Mouse (Mus musculus) MEL (cell line): Measurements from ENCODE around the gene Kpna2.

Experiments
- BHLHE40 ChIP-seq: IDR thresholded peaks from 2 replicates; pipeline ENCODE4 v1.6.1; 2012; ENCODE audit warnings: low read depth, mild to moderate bottlenecking, inconsistent platforms, low read length, improper control_type of control experiment, borderline replicate concordance
- CHD2 ChIP-seq: IDR thresholded peaks from 2 replicates; pipeline ENCODE4 v1.6.1; 2011; ENCODE audit warnings: low read length, improper control_type of control experiment
- CTCF ChIP-seq, 3 experiments: IDR thresholded peaks in 2 of 3; conservative IDR thresholded peaks in 1 of 3; 2 replicates each; pipeline ENCODE4 v1.5.1; 2011 to 2012; ENCODE audit warnings: low read length in 3 of 3, low read depth in 2 of 3, mild to moderate bottlenecking in 2 of 3, improper control_type of control experiment in 1 of 3, inconsistent platforms in 1 of 3, mixed read lengths in 1 of 3, moderate library complexity in 1 of 3; ENCODE audit not compliant: control insufficient read depth in 1 of 3, insufficient read depth in 1 of 3, poor library complexity in 1 of 3, severe bottlenecking in 1 of 3
- ELF1 ChIP-seq: IDR thresholded peaks from 2 replicates; pipeline ENCODE4 v1.6.1; 2014; ENCODE audit warnings: low read depth, mild to moderate bottlenecking, inconsistent platforms, low read length, improper control_type of control experiment, moderate library complexity
- EP300 ChIP-seq, 2 experiments: IDR thresholded peaks; 2 replicates each; pipeline ENCODE4 v1.6.1; 2011; ENCODE audit warnings: improper control_type of control experiment in 2 of 2, low read length in 2 of 2, low read depth in 1 of 2, mild to moderate bottlenecking in 1 of 2
- JUND ChIP-seq: IDR thresholded peaks from 2 replicates; pipeline ENCODE4 v1.6.1; 2011; ENCODE audit warnings: low read depth, mild to moderate bottlenecking, improper control_type of control experiment, low read length
- MAZ ChIP-seq: IDR thresholded peaks from 2 replicates; pipeline ENCODE4 v1.6.1; 2012; ENCODE audit warnings: low read depth, mild to moderate bottlenecking, inconsistent platforms, low read length, improper control_type of control experiment
- MYB ChIP-seq: IDR thresholded peaks from 2 replicates; pipeline ENCODE4 v1.6.1; 2011; ENCODE audit warnings: mild to moderate bottlenecking, low read depth, low read length, improper control_type of control experiment
- POLR2A ChIP-seq, 2 experiments: IDR thresholded peaks; 2 replicates each; pipeline ENCODE4 v1.6.1; 2011 to 2012; ENCODE audit warnings: low read length in 2 of 2, mild to moderate bottlenecking in 2 of 2, control low read depth in 1 of 2, improper control_type of control experiment in 1 of 2, low read depth in 1 of 2, moderate library complexity in 1 of 2; ENCODE audit not compliant: control insufficient read depth in 1 of 2, insufficient read depth in 1 of 2, poor library complexity in 1 of 2
- POLR2AphosphoS2 ChIP-seq: IDR thresholded peaks from 2 replicates; pipeline ENCODE4 v1.6.1; 2011; ENCODE audit warnings: low read length, improper control_type of control experiment
- UBTF ChIP-seq: IDR thresholded peaks from 2 replicates; pipeline ENCODE4 v1.6.1; 2012; ENCODE audit warnings: low read depth, mild to moderate bottlenecking, inconsistent platforms, low read length, improper control_type of control experiment, moderate library complexity, borderline replicate concordance; ENCODE audit not compliant: insufficient read depth
- ZKSCAN1 ChIP-seq: IDR thresholded peaks from 2 replicates; pipeline ENCODE4 v1.6.1; 2012; ENCODE audit warnings: low read depth, mild to moderate bottlenecking, inconsistent platforms, low read length, improper control_type of control experiment, moderate library complexity
- ZNF384 ChIP-seq: IDR thresholded peaks from 2 replicates; pipeline ENCODE4 v1.6.1; 2012; ENCODE audit warnings: low read depth, mild to moderate bottlenecking, inconsistent platforms, low read length, improper control_type of control experiment

GRCm38 (mm10) chr11:106994246-106995085, 4.9 kb downstream of the Kpna2 start:
- TF ChIP-seq BHLHE40 (peak; percentile 24; the same call in 1 of the 2 replicates), EP300 (IDR thresholded peaks at IDR 0.05; ENCODE audit: low read depth in 1 of 2, low read length in 2 of 2) (peak; percentile 67 to 70; a peak in 3 of 4 replicates), ELF1 (no peak), CTCF (IDR thresholded peaks at IDR 0.05 in 2 of 3, conservative IDR thresholded peaks at IDR 0.05 in 1 of 3; ENCODE audit: control insufficient read depth in 1 of 3, insufficient read depth in 1 of 3, low read depth in 2 of 3, low read length in 3 of 3, poor library complexity in 1 of 3, severe bottlenecking in 1 of 3) (no peak), POLR2AphosphoS2 (peak; percentile 18), MYB (no peak), ZNF384 (no peak; the same call in none of the 2 replicates), MAZ (0 out of 2 replicates have a peak, but pooled peaks have one; percentile 13), POLR2A (IDR thresholded peaks at IDR 0.05; ENCODE audit: control insufficient read depth in 1 of 2, insufficient read depth in 1 of 2, low read depth in 1 of 2, low read length in 2 of 2, poor library complexity in 1 of 2) (no peak; a peak in 1 of 4 replicates), ZKSCAN1 (no peak), JUND (no peak), UBTF (no peak), CHD2 (no peak)
